Mouse (Mus musculus): ENCODE data around the gene Shisa8.

The Shisa8 gene

GRCm38 (mm10) chr15:82221104-82221860 lies 8.7 kb upstream of the Shisa8 start:
- DNase-seq, result no peak

- DNase-seq, result no peak
Observed at GRCm38 (mm10) chr15:82220003-82220675, 7.5 kb upstream of the Shisa8 start.

DNA sequence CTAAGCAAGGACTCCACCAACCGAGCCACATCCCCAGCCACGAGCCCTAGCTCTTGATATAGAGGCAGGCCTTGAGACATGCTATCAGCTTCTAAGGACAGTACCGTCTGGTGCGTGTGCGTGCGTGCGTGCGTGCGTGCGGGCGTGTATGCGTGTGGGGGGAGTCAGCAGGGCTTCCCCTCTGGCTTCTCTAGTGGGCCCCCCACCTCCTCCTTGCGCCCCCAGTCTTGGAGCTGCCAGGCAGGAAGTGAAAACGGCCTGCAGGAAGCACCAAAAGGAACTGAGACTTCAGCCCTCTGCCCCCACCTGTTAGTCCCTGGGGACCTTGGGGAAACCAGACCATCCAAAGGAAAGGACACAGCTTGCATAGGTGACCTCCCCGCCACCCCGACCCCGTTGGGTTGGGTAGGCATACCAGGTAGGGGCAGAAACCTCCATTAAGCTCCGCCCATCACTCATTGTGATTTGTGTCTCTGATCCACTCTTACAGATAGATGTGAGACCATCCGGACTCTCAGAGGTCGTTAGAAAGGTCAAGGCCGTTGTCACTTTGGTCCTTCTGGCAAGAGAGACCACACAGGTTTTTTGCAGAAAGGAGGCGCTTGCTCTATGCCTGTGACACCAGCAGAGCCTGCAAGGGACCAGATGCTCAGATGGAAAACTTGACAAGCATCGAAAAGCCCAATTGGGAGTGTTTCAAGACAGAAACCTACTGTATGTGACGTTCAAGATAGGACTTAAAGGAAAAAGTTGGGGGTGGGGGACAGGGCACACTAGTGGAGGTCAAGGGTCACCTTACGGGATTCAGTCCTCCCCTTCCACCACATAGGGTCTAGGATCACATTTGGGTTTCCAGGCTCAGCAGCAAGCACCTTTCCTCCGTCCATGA lies 6.4 kb upstream of the Shisa8 start:
- DNase-seq, result no peak

DNA sequence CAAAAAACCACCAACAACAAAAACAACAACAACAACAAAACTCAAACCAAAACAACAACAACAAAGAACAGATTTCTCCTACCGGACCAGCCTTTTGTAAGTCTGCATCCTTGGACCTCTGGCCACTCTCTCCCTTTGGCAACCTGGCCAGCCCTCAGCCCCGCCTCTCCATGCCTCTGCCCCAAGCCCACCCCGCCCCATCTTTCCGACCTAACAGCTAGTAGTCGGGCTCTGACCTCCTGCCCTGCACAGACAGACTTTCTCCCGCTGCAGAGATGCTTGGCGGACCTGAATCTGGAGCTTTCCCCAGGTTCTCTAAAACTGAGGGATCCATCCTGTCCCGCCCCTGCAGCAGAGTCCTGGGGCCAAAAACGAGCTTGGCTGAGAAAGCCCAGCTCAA lies 5.4 kb upstream of the Shisa8 start:
- no peak for DNase-seq

DNA sequence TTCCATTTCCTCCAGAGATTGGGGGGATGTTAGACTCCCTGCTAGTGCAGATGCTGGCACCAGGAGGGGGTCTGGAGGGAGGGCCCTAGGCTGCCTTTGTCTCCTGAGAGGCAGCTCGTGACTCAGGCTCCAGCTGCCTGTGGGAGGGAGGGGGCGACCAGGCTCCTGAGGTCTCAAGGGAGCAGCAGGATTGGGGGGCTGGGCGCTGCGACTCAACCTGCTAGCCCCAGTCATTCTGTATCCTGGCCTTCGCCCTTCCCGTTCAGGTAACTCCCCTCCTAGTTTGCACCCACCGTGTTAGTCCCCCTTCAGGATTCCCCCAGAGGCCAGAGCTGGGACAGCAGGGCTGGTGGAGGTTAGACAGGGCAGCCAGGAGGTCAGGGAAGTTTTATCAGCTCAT lies 4.4 kb upstream of the Shisa8 start:
- DNase-seq, result no peak

GRCm38 (mm10) chr15:82216142-82216827 lies 3.7 kb upstream of the Shisa8 start:
- DNase-seq, result no peak

DNA sequence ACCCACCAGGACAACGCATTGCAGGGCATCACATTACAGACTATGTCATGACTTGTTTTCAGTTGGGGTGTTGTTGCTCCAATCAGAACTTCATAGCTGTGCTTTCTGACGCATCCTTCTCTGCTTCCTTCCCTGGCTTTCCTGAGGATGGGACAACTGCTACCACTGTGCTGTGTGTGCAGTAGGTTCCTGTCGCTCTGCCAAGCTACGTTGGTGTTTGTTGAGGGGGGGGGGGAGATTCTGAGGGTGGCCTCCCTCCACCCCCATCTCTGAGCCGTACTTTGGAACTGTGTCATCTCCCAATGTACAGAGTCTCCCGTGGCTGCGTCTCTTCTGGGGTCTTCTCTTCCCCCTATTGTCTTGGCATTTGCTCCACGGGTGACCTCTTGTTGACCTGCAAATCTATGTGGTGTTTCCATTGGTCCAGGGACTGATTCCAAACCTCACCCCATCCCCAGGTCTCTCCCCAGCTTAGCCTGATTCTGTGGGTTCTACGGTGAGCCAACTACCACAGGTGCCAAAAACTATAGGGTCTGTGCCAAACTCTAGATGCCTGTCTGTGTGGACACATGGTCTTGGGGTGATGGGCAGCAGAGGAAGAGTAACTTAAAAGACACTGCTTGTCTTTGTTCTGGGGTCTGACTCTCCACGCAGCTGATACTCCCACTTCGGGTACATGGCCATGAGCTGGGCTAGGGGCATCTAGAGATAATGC lies 2.9 kb upstream of the Shisa8 start:
- no peak for DNase-seq

DNA sequence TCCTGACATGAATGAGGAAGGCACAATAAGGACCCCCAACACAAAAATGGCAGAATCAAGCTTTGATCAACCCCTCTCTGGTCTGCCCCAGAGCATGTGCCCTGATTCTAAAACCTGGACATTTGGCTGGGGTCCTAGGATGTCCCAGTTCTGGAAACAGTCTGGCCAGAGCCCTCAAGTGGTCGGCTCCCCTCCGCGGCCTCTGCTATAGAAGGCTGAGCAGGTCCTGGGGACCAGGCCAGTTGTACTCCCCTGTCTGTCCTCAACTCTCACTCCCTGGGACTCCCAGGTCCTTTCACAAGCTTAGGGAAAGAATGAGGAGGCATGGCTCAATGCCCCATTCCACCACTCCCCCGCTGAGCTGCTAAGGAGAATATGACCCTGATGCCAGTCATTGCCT lies 607 bp upstream of the Shisa8 start:
- no peak for DNase-seq

DNA sequence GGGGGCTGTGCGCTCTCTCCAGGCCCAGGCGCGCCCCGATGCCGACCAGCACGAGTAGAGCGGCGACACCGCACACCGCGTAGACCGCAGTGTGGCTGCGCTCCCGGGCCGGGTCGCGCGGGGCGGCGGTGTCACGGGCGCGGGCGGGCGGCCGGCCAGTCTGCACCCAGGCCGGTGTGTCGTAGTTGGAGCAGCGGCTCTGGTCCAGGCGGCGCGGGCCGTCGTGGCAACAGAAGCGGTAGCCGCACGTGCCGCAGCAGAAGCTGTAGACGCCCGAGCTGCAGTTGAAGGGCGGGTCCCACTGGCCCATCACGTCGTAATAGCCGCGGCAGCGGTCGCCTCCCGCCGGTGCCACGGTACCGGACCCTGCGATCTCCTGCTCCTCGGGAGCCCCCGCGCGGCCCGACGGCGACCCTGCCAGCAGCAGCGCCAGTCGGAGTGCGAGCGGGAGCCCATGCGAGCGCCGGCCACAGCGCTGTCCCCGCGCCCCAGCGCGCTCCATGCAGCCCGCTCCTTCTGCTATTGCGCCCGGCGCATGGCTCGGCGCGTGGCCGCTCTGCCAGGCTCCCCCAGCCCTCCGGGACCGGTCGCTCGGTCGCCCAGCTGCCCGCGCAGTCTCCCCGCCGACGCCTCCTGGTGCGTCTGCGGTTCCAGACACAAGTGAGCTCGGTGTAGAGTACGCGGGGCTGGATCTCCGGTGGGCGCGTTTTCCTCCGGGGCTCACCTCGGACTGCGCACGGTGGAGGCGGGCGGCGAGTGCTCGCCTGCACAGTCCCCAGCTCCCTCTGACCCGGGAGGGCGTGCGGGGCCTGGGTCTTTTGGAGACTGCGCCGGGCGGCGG lies 484 bp downstream of the Shisa8 start:
- peak; percentile 58 to 67 for DNase-seq

- DNase-seq, result no peak
Observed at GRCm38 (mm10) chr15:82211281-82211680, 1.3 kb downstream of the Shisa8 start.

- DNase-seq, result no peak
Observed at GRCm38 (mm10) chr15:82210801-82211200, 1.8 kb downstream of the Shisa8 start.

DNA sequence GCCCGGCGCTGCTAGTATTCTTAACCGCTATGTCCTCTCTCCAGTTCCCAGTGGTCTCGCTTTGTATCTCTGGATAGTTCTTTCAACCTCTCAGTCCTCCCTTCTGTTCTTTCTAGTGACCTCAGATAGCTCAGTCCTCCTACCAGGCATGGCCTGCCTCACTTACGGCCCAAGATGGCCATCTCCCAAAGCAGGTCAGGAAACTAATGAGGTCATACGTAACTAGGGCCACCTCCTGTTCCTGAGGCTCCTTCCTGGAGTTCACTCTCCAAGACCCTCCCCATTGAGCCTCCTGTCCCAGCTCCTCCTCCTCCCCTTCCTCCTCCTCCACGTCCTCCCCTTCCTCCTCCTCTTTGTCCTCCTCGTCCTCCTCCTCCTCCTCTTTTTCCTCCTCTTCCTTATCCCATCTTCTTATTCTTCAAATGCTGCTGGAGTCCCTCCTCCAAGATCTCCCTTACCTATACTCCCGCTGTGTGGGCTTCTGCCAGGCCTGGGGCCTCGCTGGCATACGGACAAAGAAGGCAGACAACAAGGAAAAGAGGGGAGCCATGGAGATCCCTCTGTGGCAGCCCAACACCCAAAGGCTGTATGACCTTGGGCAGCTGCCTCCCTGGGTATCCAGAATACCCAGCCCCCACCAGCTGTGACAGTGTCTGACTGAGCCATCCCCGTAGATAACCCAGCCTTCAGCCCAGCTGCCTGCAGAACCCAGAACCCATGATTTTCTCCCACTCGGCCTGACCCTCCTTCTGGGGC lies 3.1 kb downstream of the Shisa8 start:
- no peak for DNase-seq

GRCm38 (mm10) chr15:82208307-82208706 lies 4.3 kb downstream of the Shisa8 start:
- no peak for DNase-seq

DNA sequence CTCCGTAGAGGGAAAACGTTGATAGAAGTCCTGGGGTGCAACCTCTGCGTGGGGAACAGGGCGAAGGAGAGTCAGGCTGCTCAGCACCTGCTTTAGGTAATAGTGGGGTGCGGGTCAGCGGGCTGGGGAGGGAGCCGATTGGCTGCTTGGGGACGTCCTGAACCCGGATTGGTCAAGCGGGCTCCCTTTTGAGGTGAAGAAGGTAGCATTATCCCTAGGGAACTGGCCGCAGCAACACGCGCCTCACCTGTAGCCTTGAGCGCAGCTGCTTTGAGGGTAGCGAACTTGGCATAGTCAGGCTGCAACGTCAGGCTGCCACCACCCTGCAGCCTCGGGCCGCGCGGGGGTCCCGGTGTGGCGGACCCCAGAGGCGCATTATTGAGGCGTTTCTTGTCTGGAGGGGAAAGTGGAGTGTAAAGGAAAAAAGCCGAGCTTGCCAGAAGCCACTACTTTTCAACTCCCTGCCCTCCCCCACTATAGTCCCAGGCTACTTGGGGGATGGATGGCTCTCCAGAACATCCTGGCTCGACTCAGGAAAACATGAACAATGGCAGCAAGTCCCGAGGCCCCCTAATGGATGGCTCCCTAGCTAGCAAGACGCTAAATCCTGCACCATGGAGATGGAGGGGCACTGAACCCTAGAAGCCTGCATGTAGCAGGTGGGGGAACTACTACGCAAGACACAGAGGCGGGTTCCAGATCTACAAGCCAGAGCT lies 5.0 kb downstream of the Shisa8 start:
- DNase-seq, result no peak

- DNase-seq, result peak in 1 of 2 experiments; percentile 51
Observed at GRCm38 (mm10) chr15:82207105-82207459, 5.5 kb downstream of the Shisa8 start.

DNA sequence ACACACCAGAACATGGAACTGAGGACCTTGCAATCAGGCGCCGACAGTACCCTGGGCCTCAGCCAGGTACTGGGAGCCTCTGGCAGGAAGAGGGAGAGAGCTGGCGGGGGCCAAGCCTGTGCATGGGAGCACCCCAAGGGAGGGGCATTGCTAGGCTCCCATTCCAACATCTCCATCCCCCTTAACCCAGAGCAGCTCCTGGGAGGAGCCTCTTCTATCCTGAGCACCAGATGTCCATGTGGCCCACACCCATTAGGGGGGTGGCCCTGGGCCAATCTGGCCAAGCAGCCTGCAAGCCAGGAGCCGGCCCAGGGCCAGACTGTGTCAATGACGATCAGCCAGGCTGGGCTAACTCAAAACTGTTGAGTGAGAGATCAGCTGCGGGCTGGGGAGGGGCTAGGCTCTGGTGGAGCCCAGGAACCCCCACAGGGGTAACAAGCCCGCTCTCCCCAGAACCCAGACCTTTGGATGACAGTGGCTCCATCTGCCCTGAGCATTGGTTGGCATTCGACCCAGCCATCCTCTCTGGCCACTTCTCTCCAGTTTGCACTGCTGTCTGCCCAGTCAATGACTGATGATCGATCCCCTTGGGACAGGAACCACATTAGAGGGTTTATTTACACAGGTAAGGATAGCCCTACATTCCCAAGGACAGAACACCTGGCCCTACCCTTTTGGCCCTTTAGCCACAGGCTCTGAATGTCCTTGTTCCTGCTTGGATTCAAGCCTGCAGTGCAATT lies 6.1 kb downstream of the Shisa8 start:
- peak; percentile 70 to 79 for DNase-seq

DNA sequence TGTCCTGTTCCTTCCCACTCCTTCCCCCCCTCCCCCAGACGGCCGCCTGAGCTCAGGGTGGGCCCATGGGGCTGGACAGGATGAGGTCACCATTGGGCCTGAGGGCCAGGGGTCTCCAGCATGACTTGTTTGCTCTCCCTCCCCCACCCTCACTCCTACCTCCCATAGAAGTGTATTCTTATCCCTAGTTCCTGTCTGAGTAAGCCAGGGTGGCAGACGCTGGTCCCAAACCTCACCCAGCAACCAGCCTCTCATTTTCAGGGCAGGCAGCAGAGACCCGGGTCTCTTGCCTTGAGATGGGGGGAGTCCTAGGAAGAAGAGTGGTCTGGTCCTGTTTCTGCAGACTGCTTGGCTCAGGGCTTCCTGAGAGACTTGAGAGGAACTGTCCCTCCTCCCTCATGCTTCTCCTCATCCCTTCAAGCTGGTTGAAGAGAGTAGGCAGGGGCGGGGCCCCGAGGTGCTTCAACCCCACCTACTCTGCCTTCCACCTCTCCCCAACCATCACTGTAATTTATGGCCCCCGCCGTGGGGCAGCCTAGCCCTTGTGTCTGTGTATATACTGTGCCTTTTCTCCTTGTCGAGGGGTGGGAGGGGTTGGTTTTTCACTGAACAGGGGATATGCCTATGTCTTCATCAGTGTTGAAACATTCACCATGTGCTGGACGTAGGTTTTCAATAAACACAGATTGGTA lies 7.8 kb downstream of the Shisa8 start:
- DNase-seq, result no peak

DNA sequence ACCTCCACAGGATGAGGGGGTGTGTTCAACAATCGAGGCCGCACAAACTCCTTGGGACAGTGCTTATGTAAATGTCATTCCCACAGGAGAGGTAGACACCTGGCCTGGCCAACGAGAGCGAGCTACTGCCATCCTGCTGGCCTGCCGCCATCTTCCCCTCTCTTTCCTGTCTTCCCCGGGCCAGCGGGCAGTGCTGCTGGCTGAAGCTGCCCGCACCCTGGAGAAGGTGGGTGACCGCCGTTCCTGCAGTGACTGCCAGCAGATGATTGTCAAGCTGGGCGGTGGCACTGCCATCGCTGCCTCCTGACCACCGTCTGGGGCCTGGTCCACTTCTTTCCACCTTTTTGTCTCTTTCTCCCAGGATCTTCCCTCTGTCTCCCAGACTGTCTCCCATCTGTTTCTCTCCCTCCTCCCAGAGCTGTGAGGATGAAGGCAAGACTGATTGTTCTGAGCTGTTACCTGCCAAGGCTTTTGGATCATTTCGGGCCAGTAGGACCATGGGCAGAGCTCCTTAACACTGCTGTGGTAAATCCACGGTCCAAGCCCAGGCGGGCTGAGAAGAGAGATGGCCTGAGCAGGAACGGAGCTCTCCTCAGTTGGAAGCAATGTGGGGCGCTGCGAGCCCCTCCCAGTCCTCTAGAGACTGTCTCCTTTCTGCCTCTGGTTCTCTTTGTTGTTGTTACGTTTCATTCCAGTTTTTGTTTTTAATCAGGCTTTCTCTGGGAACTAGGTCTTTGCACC lies 8.8 kb downstream of the Shisa8 start:
- DNase-seq, result no peak

Data from kidney, postnatal 4 days (tissue).